Mouse (Mus musculus): ENCODE results near the gene Ndufa4l2. TPM values are rescaled to one million over a fixed set of nuclear protein-coding genes. Genes with fewer than 3 reads are reported as not detected.

Ndufa4l2 gene
- polyA plus RNA-seq, 1 experiment = 10.3 TPM

DNA sequence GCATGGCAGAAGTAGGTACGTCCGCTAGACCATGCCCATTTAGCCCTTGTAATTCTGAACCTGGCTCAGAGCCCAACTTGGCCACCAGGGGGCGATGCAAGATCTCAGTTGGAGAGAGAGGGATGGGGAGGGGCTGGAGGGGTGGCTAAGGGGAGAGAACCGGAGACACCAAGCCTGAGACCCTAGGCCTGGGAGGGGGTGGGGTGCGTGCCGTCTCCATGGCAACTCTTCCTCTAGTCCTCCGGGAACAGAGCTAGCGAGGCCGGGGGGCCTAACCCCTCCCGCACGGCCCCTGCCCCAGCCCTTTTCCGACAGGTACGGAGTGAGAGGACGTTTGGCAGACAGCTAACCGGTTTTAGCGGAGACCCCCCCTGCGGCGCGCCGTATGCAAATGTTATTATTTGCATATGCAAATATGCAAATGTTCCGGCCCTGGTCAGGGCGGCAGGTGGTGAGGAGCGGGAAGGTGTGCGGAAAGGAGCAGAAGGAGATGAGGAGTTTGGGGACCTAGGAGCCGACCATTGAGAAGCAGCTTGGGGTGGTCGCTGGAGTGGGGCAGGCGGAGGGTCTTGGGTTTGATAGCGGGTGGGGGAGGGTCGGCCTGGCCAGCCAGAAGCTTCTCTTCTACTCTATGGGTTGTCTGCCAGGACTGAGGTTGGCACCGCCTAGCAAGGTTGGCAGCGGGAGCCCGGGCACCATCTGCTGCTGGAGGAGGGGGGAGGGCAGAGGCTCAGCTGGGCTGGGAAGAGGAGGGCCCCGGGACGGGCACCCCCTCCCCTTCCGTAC, 5.5 kb upstream of the Ndufa4l2 start:
- peak; percentile 62 to 92 for DNase-seq (ENCODE audit: extremely low spot score in 1 of 2, low spot score in 1 of 2)

- no peak for DNase-seq (ENCODE audit: extremely low spot score in 1 of 2, low spot score in 1 of 2)
Measured at GRCm38 (mm10) chr10:127509837-127510701, 4.7 kb upstream of the Ndufa4l2 start.

DNA sequence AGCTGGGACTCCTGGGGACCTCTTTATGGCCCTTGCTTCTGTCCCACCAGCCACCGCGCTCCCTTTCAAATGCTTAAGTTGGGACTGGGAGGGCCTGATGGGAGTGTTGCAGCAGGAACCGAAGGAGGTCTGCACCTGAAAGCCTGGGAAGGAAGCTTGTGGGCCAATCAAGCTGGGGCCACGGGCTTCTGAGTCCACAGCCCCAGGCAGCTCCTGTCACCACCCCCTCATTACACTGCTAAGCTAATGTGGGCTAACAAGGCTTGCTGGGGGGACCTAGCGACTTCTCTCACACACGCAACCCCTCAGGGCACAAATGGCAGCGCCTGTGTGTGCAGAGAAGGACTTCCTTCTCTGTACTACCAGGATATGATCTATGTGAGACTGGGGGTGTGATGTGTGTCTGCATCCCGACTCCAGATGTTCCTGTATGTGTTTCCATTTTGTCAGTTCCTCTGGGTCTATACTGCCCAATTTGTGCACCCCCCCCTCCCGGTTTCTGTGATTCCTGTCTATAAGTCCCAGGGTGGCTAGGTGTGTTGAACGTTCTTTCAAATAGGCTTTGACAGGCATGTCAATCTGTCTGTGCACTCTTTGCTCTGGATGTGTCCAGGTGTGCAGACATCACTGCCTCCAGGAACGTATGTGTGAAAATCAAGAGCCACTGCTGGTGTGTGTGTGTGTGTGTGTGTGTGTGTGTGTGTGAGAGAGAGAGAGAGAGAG, 3.7 kb upstream of the Ndufa4l2 start:
- no peak for DNase-seq (ENCODE audit: extremely low spot score in 1 of 2, low spot score in 1 of 2)

- DNase-seq (ENCODE audit: extremely low spot score in 1 of 2, low spot score in 1 of 2) = peak; percentile 87 to 93
Measured at GRCm38 (mm10) chr10:127511634-127512306, 3.0 kb upstream of the Ndufa4l2 start.

GRCm38 (mm10) chr10:127512307-127512666, 2.5 kb upstream of the Ndufa4l2 start:
- no peak for DNase-seq (ENCODE audit: extremely low spot score in 1 of 2, low spot score in 1 of 2)

DNA sequence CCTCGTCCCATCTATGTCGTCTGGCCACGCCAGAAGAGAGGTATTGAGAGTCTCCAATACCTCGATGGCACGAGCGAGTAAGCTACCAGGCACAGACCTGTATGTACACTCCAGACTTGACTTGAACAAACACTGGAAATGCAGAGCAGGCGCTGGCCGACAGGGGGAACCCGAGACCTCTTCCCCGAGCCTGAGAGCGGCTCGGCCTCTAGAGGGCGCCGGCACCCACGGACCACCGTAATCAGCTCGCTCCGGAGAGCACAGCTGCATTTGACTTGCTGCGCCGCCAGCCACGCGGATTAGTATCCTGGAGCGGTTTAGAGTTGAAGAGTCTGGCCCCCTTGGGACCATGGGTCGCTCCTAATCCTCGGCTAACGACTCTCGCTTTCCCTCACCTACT, 2.0 kb upstream of the Ndufa4l2 start:
- peak; percentile 88 to 99 for DNase-seq (ENCODE audit: extremely low spot score in 1 of 2, low spot score in 1 of 2)

- no peak for DNase-seq (ENCODE audit: extremely low spot score in 1 of 2, low spot score in 1 of 2)
Measured at GRCm38 (mm10) chr10:127513501-127514091, 1.2 kb upstream of the Ndufa4l2 start.

DNA sequence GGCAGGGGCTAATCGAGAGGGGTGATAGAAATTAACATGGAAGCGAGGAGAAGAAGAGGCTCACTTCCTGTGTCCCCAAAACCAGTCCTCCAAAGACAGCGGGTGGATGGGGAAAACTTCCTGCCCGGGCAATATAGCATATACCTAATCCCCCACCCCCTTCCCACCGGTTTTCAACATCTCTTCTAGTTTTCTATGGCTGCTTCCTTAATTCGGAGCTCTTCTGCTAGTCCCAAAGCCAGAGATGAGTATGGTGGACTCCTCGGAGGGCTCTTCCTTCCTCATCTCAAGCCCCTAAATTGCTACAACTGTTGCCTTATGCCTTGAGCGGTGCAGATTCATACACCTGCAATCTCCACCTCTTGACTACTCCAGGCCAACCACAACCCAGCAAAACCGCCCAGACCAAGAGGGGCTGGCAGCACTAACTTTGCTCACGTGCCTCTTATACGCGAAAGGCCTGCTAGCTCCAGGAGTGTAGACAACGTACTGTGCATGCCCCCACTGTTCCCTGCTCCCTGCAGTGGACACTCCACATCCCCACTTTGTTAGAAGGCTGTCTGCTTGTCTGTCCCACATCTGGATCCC, 562 bp upstream of the Ndufa4l2 start:
- no peak for DNase-seq (ENCODE audit: extremely low spot score in 1 of 2, low spot score in 1 of 2)

DNA sequence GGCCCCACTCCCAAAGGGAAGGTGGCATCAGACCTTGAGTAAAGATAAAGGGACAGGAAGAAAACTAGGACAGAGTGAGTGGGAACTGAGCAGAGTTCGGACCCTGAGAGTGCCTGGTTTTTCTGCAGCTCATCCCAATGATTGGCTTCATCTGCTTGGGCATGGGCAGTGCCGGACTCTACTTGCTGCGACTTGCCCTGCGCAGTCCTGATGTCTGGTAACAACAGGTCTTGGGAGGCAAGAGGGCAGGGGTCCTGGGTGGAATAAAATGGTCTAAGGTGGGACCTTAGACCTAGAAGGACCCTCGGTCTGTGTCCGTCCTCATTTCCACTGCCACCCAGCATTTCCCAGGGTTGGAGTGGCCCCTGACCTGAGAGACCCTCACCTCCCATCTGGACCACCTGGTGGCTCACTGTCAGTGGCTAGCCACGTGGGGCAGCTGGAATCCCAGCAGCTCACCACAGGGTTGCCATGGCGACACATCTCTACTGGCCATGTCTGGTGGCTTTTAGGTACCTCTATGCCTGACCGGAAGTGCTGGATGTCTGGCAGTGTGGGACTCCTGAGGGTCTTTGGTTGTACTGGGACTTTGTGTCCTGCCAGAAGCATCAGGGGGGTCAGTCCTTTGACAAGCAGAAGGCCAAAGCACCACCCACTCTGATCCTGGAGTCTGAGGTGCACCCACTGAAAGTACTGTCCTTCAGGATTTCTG, 660 bp downstream of the Ndufa4l2 start:
- no peak for DNase-seq (ENCODE audit: extremely low spot score in 1 of 2, low spot score in 1 of 2)

GRCm38 (mm10) chr10:127515983-127516459, 1.3 kb downstream of the Ndufa4l2 start:
- no peak for DNase-seq (ENCODE audit: extremely low spot score in 1 of 2, low spot score in 1 of 2)

GRCm38 (mm10) chr10:127516576-127517260, 2.0 kb downstream of the Ndufa4l2 start:
- no peak for DNase-seq (ENCODE audit: extremely low spot score in 1 of 2, low spot score in 1 of 2)

- no peak for DNase-seq (ENCODE audit: extremely low spot score in 1 of 2, low spot score in 1 of 2)
Measured at GRCm38 (mm10) chr10:127517941-127518340, 3.2 kb downstream of the Ndufa4l2 start.

DNA sequence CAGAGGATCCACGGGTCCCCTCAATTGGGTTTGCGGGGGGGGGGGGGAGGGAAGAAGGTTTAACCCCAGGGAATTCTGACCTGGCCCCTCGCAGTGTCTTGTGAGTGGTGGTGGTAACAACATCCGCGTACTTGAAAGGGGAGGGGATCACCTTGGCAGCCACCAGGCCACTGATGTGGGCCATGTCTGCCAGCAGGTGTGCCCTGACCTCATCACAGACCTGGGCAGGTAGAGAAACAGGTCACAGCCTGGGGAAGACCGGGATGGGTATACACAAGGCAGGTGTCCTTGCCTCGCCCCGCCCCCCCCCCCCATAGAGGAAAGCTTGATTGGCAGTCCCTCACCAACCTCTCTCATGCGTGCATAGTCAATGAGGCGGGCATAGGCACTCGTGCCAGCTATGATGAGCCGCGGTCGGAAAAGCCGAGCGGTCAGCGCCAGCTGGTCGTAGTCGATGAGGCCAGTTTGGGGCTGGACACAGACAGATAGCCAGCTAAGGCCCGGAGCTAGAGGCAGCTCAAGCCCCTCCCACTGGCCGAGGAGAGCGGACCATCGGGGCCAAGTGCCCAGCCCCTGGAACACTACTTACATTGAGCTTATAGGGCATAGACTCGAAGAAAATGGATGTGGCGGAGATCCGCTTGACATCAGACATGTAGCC, 4.4 kb downstream of the Ndufa4l2 start:
- no peak for DNase-seq (ENCODE audit: extremely low spot score in 1 of 2, low spot score in 1 of 2)

DNA sequence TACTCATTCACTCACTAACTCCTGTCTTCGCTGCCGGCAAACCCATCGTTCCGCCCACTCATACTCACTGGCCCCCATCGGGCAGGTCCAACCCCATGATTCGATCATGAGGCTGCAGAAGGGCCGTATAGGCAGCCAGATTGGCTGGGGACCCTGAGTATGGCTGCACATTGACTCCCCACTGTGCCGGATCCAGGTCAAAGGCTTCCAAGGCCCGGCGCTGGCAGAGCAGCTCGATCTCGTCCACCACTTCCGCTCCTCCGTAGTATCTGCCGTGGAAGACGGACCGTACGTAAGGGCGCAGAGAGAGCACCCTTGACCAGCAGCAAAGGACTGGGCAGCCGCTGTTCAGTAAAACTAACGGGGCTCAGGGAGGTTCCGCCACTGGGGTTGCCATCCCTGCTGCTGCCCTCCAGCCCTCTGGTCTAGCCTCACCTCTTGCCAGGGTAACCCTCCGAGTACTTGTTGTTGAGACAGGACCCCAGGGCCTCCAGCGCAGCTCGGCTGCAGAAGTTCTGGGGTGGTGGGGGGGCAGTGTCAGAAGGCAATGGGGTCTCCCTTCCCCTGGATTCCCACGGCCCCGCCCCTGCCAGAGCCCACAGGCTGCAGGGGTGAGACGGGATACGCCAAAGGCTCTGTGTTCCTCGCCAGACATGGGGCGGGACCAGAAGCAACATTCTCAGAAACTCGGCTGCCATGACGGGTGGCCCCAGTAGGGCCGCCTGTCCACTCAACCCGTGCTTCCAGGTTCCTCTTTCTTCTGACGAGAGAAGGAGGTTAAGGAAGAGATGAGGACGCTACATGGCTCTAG, 5.3 kb downstream of the Ndufa4l2 start:
- no peak for DNase-seq (ENCODE audit: extremely low spot score in 1 of 2, low spot score in 1 of 2)

DNA sequence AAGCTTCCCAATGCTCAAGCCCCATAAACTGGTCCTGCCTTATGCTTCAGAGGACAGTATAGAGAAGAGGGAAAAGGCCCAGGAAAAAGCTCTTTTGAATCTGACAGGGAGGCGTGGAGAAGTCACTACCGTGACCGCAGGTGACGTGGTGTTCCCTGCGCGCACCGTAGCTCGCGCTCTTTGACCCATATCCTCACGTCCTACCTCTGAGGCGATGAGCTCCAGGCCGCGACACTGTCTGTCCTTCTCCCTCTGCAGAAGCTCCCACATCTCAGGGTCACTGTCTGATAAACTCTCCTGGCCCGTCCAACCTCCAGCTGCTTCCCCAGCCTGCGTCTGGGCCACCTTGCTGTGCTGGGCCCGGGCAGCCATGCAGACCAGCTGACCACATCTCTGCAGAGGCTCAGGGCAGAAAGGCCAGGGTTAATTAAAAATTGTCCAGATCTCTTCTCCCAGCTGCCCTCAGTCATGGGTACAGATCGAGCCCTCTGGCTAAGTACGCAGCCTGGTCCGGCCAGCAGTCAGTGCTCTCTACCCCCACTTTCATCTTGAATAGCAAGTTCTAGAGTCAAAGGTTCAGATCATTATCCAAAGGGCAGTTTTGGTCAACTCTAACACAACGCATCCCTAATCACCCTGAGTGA, 6.1 kb downstream of the Ndufa4l2 start:
- no peak for DNase-seq (ENCODE audit: extremely low spot score in 1 of 2, low spot score in 1 of 2)

GRCm38 (mm10) chr10:127521611-127522080, 6.9 kb downstream of the Ndufa4l2 start:
- no peak for DNase-seq (ENCODE audit: extremely low spot score in 1 of 2, low spot score in 1 of 2)
